Comparison of ENCODE assay signal across 13 mouse cellular contexts in genomic region chr12:107285622-107286021, GRCm38 (mm10).
"Had no signal": no experiment of that assay in that cellular context is flagged by ENCODE, and none has a peak within 500 bp of the region (broad histone marks: within the 10 kb centered on the region; RNA-seq: fewer than 3 reads in every experiment).

No protein-coding gene starts in this region.

- ATAC-seq: liver, embryonic 12.5 days had no signal

- H3K27me3 ChIP-seq: liver, embryonic 12.5 days; midbrain, embryonic 12.5 days; neural tube, embryonic 12.5 days; stomach, embryonic 15.5 days had no signal

- H3K9ac ChIP-seq: limb, embryonic 15.5 days; liver, embryonic 12.5 days; lung, embryonic 14.5 days; midbrain, embryonic 12.5 days; neural tube, embryonic 12.5 days; stomach, embryonic 15.5 days had no signal

- H3K4me3 ChIP-seq: limb, embryonic 15.5 days; liver, embryonic 12.5 days; midbrain, embryonic 12.5 days; myocyte; neural tube, embryonic 12.5 days; stomach, embryonic 15.5 days had no signal

- H3K9me3 ChIP-seq: limb, embryonic 15.5 days; liver, embryonic 12.5 days; midbrain, embryonic 12.5 days; neural tube, embryonic 12.5 days; stomach, embryonic 15.5 days had no signal

- H3K4me2 ChIP-seq: limb, embryonic 15.5 days; liver, embryonic 12.5 days; lung, embryonic 14.5 days; midbrain, embryonic 12.5 days; neural tube, embryonic 12.5 days; stomach, embryonic 15.5 days had no signal

- H3K27ac ChIP-seq: limb, embryonic 15.5 days; liver, embryonic 12.5 days; midbrain, embryonic 12.5 days; neural tube, embryonic 12.5 days; stomach, embryonic 15.5 days had no signal

- H3K4me1 ChIP-seq: limb, embryonic 15.5 days; liver, embryonic 12.5 days; midbrain, embryonic 12.5 days; neural tube, embryonic 12.5 days; stomach, embryonic 15.5 days had no signal

- H3K36me3 ChIP-seq: limb, embryonic 15.5 days; liver, embryonic 12.5 days; midbrain, embryonic 12.5 days; neural tube, embryonic 12.5 days; stomach, embryonic 15.5 days had no signal

- DNase-seq: kidney, adult 18-20 months; kidney, postnatal 10 days; kidney, postnatal 4 days; lung, embryonic 14.5 days; lung, postnatal 10 days; lung, postnatal 4 days; thymus, postnatal 36 days had no signal
